Mouse (Mus musculus) megakaryocyte, embryonic 14.5 days (primary cell): ENCODE measurements around the gene U2af1l4.

Experiments
- FLI1 ChIP-seq: IDR thresholded peaks from 2 replicates; pipeline ENCODE4 v1.6.1; 2012; ENCODE audit warnings: low read length, inconsistent platforms, mixed read lengths
- GATA1 ChIP-seq: IDR thresholded peaks from 3 replicates; pipeline ENCODE4 v1.6.1; 2012; ENCODE audit warnings: mixed read lengths, low read length, inconsistent platforms, borderline replicate concordance

GRCm38 (mm10) chr7:30520396-30520795 is 42.7 kb upstream of the U2af1l4 start:
- TF ChIP-seq GATA1 (no peak), FLI1 (no peak)
